Mouse (Mus musculus) heart, embryonic 11.5 days (tissue): ENCODE results near the gene Scimp. TPM values are rescaled to one million over a fixed set of nuclear protein-coding genes. Genes with fewer than 3 reads are reported as not detected.

Experiments used
- ATAC-seq: fragments of 200-750 bp; cut with Nextera tagmentation; replicated peaks from 2 replicates; pipeline ENCODE4 v1.8.0; 2017; ENCODE audit warnings: moderate library complexity; ENCODE audit not compliant: insufficient number of reproducible peaks, low FRiP score, low TSS enrichment
- H3K27ac ChIP-seq: fragments of 300-500 bp; sonication (generic); 2 replicates; pipeline ENCODE4 v1.5.1; 2014; ENCODE audit warnings: mild to moderate bottlenecking, low read depth, low read length
- H3K27me3 ChIP-seq: fragments of 300-500 bp; sonication (generic); 2 replicates; pipeline ENCODE4 v1.6.1; 2014; ENCODE audit warnings: mild to moderate bottlenecking, low read length, mixed read lengths; ENCODE audit not compliant: control insufficient read depth, insufficient read depth
- H3K36me3 ChIP-seq: fragments of 300-500 bp; sonication (generic); 2 replicates; pipeline ENCODE4 v1.6.1; 2014; ENCODE audit warnings: mild to moderate bottlenecking, low read length, moderate library complexity, mixed read lengths; ENCODE audit not compliant: control insufficient read depth, insufficient read depth
- H3K4me1 ChIP-seq: fragments of 300-500 bp; sonication (generic); 2 replicates; pipeline ENCODE4 v1.6.1; 2014; ENCODE audit warnings: low read length; ENCODE audit not compliant: control insufficient read depth, insufficient read depth
- H3K4me2 ChIP-seq: fragments of 300-500 bp; sonication (generic); 2 replicates; pipeline ENCODE4 v1.6.1; 2014; ENCODE audit warnings: mild to moderate bottlenecking, moderate library complexity
- H3K4me3 ChIP-seq: fragments of 300-500 bp; sonication (generic); 2 replicates; pipeline ENCODE4 v1.5.1; 2014; ENCODE audit warnings: low read depth, low read length
- H3K9ac ChIP-seq: fragments of 300-500 bp; sonication (generic); 2 replicates; pipeline ENCODE4 v1.6.1; 2014; ENCODE audit warnings: mild to moderate bottlenecking, low read depth, low read length, moderate library complexity
- H3K9me3 ChIP-seq: fragments of 300-500 bp; sonication (generic); replicated peaks from 2 replicates; pipeline ENCODE4 v1.6.1; 2016; ENCODE audit warnings: low read length; ENCODE audit not compliant: control insufficient read depth
- WGBS: fragments of 180-500 bp; shearing (Covaris S2); extraction: QIAGEN DNeasy Blood & Tissue Kit; methylation state at CpG from one replicate; pipeline ENCODE4 v1.1.7; 2014; ENCODE audit not compliant: insufficient replicate concordance; 5-methylcytosine and 5-hydroxymethylcytosine counted together
- polyA plus RNA-seq: library from polyadenylated mRNA; unstranded; fragments of >200 nt; fragmentation: Nextera tagmentation; extraction: Ambion mirVana; gene quantifications from 2 replicates; pipeline ENCODE4 v1.2.1, GENCODE M21; 2014

Gene Scimp
- 0.27 TPM in 1 of 2 replicates, not detected in the other for polyA plus RNA-seq

GRCm38 (mm10) chr11:70812365-70812764 lies at the start of gene Scimp:
TSS of gene Scimp (minus strand) at chr11:70812586.
- 64% methylated on average over 7 of the region's 7 CpGs for WGBS
- no peaks in the 10 kb centered on the region for H3K9me3 ChIP-seq
- no peaks in the 10 kb centered on the region for H3K36me3 ChIP-seq
- no peak within 1 kb of the TSS for H3K4me3 ChIP-seq
- no peaks in the 10 kb centered on the region for H3K27me3 ChIP-seq
- H3K4me1 ChIP-seq: no peaks in the 10 kb centered on the region
- ATAC-seq: no peak
- no peak within 1 kb of the TSS for H3K4me2 ChIP-seq
- no peak within 1 kb of the TSS for H3K27ac ChIP-seq
- no peak within 1 kb of the TSS for H3K9ac ChIP-seq

GRCm38 (mm10) chr11:70860371-70860770 lies 48.0 kb upstream of the Scimp start:
- H3K27ac ChIP-seq: no peak overlapping the region
- H3K36me3 ChIP-seq: no peaks in the 10 kb centered on the region
- no peak overlapping the region for H3K9ac ChIP-seq
- H3K4me2 ChIP-seq: no peak overlapping the region
- WGBS: 89% methylated on average over 1 of the region's 1 CpGs
- H3K4me1 ChIP-seq: no peaks in the 10 kb centered on the region
- no peak overlapping the region for H3K4me3 ChIP-seq
- ATAC-seq: no peak
- no peaks in the 10 kb centered on the region for H3K27me3 ChIP-seq
- no peaks in the 10 kb centered on the region for H3K9me3 ChIP-seq

- peaks cover 8% of the 10 kb centered on the region for H3K4me1 ChIP-seq
- H3K9ac ChIP-seq: no peak overlapping the region
- H3K27me3 ChIP-seq: no peaks in the 10 kb centered on the region
- no peak for ATAC-seq
- H3K9me3 ChIP-seq: no peaks in the 10 kb centered on the region
- no peaks in the 10 kb centered on the region for H3K36me3 ChIP-seq
- peak overlapping the region; percentile 97 for H3K4me3 ChIP-seq
- 39% methylated on average over 2 of the region's 2 CpGs for WGBS
- peak overlapping the region; percentile 76 for H3K4me2 ChIP-seq
- no peak overlapping the region for H3K27ac ChIP-seq
Measured at GRCm38 (mm10) chr11:70846029-70846428, 33.6 kb upstream of the Scimp start.

- Histone ChIP-seq H3K4me1 (peaks cover 8% of the 10 kb centered on the region), H3K4me3 (peak overlapping the region; percentile 97), H3K36me3 (no peaks in the 10 kb centered on the region), H3K9ac (peak overlapping the region; percentile 93), H3K9me3 (no peaks in the 10 kb centered on the region), H3K4me2 (peak overlapping the region; percentile 76), H3K27ac (peak overlapping the region; percentile 66; the same call in 1 of the 2 replicates), H3K27me3 (no peaks in the 10 kb centered on the region)
- WGBS: 2% methylated on average over 19 of the region's 19 CpGs
- no peak for ATAC-seq
Measured at GRCm38 (mm10) chr11:70845457-70845978, 33.1 kb upstream of the Scimp start.

GRCm38 (mm10) chr11:70844559-70845456 lies 32.4 kb upstream of the Scimp start, which contains the start of gene Rabep1:
TSS of gene Rabep1 (plus strand) at chr11:70844778.
- Histone ChIP-seq H3K27me3 (no peaks in the 10 kb centered on the region), H3K9ac (peak within 1 kb of the TSS; percentile 93), H3K4me1 (peaks cover 8% of the 10 kb centered on the region), H3K4me2 (peak within 1 kb of the TSS; percentile 76), H3K27ac (peak within 1 kb of the TSS; percentile 66), H3K4me3 (peak within 1 kb of the TSS; percentile 97), H3K36me3 (no peaks in the 10 kb centered on the region), H3K9me3 (no peaks in the 10 kb centered on the region)
- peak; percentile 96 for ATAC-seq
- under 1% methylated on average over 83 of the region's 88 CpGs for WGBS

GRCm38 (mm10) chr11:70843701-70844551 lies 31.5 kb upstream of the Scimp start:
- Histone ChIP-seq H3K36me3 (no peaks in the 10 kb centered on the region), H3K4me3 (peak overlapping the region; percentile 97), H3K9me3 (no peaks in the 10 kb centered on the region), H3K9ac (peak overlapping the region; percentile 43), H3K4me1 (peaks cover 8% of the 10 kb centered on the region), H3K27ac (peak overlapping the region; percentile 6; the same call in 1 of the 2 replicates), H3K27me3 (no peaks in the 10 kb centered on the region), H3K4me2 (peak overlapping the region; percentile 76)
- ATAC-seq: no peak; the same call in 1 of the 2 replicates
- 15% methylated on average over 12 of the region's 12 CpGs for WGBS

GRCm38 (mm10) chr11:70842983-70843382 lies 30.6 kb upstream of the Scimp start:
- Histone ChIP-seq H3K9me3 (no peaks in the 10 kb centered on the region), H3K4me3 (no peak overlapping the region), H3K27me3 (no peaks in the 10 kb centered on the region), H3K4me1 (peaks cover 8% of the 10 kb centered on the region), H3K9ac (no peak overlapping the region), H3K36me3 (no peaks in the 10 kb centered on the region), H3K27ac (no peak overlapping the region), H3K4me2 (no peak overlapping the region)
- WGBS: 65% methylated on average over 4 of the region's 4 CpGs
- no peak for ATAC-seq

- Histone ChIP-seq H3K4me2 (no peak overlapping the region), H3K9me3 (no peaks in the 10 kb centered on the region), H3K27me3 (no peaks in the 10 kb centered on the region), H3K9ac (no peak overlapping the region), H3K4me3 (no peak overlapping the region), H3K27ac (no peak overlapping the region), H3K4me1 (no peaks in the 10 kb centered on the region), H3K36me3 (no peaks in the 10 kb centered on the region)
- no peak for ATAC-seq
- WGBS: 38% methylated on average over 2 of the region's 2 CpGs
Measured at GRCm38 (mm10) chr11:70838610-70839009, 26.2 kb upstream of the Scimp start.
